Comparison of ENCODE assay signal across 16 mouse cellular contexts in genomic region chr7:100027353-100027752, GRCm38 (mm10). TPM values are rescaled to one million over a fixed set of nuclear protein-coding genes. Genes with fewer than 3 reads are reported as not detected.
"Had no signal": no experiment of that assay in that cellular context is flagged by ENCODE, and none has a peak within 500 bp of the region (broad histone marks: within the 10 kb centered on the region; RNA-seq: fewer than 3 reads in every experiment).

No protein-coding gene starts in this region.

- H3K4me2 ChIP-seq: hindbrain, embryonic 13.5 days; limb, embryonic 15.5 days; liver, embryonic 12.5 days; neural tube, embryonic 13.5 days had no signal

- H3K4me1 ChIP-seq: hindbrain, embryonic 13.5 days; limb, embryonic 15.5 days; liver, embryonic 12.5 days; midbrain, embryonic 10.5 days; neural tube, embryonic 13.5 days had no signal

- H3K9ac ChIP-seq: hindbrain, embryonic 13.5 days; limb, embryonic 15.5 days; liver, embryonic 12.5 days; neural tube, embryonic 13.5 days had no signal

- ATAC-seq: hindbrain, postnatal 0 days; liver, embryonic 12.5 days; midbrain, embryonic 16.5 days had no signal

- H3K27ac ChIP-seq: hindbrain, embryonic 13.5 days; hindbrain, postnatal 0 days; limb, embryonic 15.5 days; liver, embryonic 12.5 days; midbrain, embryonic 10.5 days; neural tube, embryonic 13.5 days had no signal

- H3K27me3 ChIP-seq: hindbrain, embryonic 13.5 days; limb, embryonic 15.5 days; neural tube, embryonic 13.5 days had no signal

- DNase-seq: kidney, postnatal 25 days; layer of hippocampus, adult 9-11 months; layer of hippocampus, postnatal 36 days; retina, postnatal 1 day; right cerebral cortex, postnatal 4 days; spleen, adult 18-20 months; thymus, adult 18-20 months; thymus, postnatal 14 days had no signal

- H3K4me3 ChIP-seq: hindbrain, embryonic 13.5 days; limb, embryonic 15.5 days; liver, embryonic 12.5 days; midbrain, embryonic 10.5 days; neural tube, embryonic 13.5 days had no signal

- H3K9me3 ChIP-seq: hindbrain, embryonic 13.5 days; limb, embryonic 15.5 days; liver, embryonic 12.5 days; midbrain, embryonic 10.5 days; neural tube, embryonic 13.5 days had no signal

- H3K36me3 ChIP-seq: hindbrain, embryonic 13.5 days; limb, embryonic 15.5 days; liver, embryonic 12.5 days; midbrain, embryonic 10.5 days; neural tube, embryonic 13.5 days had no signal

RNA-seq across cellular contexts. Expression of gene Chrdl2, which starts 21.4 kb away (rescaled TPM):
- polyA plus RNA-seq: liver, embryonic 16.5 days had no signal
